Mouse (Mus musculus): ENCODE measurements around the gene Clip3. TPM values are rescaled to one million over a fixed set of nuclear protein-coding genes. Genes with fewer than 3 reads are reported as not detected.
A peak's percentile ranks its signal among the peaks of the same experiment; 100 is the strongest.

Clip3 gene
- total RNA-seq (2021): 100 to 1,000 TPM; 495 to 497 TPM

- intact Hi-C loops (cut with DNase I): loop anchor here (5.0 kb wide), 1 partner anchor 59 kb away; the partner anchor contains the start of genes Polr2i and Tbcb
Observed at GRCm38 (mm10) chr7:30291215-30292131, at the start of gene Clip3. Gene Clip3, plus strand, starts transcription at chr7:30291728.

GRCm38 (mm10) chr7:30251956-30252954, 39.3 kb upstream of the Clip3 start:
- intact Hi-C loops (cut with DNase I): no loop called here

More at GRCm38 (mm10) chr7:30291215-30292131, at the start of gene Clip3:
- peak; percentile 86 to 92 for DNase-seq (ENCODE audit: extremely low spot score in 1 of 2, low spot score in 2 of 2)

GRCm38 (mm10) chr7:30265041-30265440, 26.5 kb upstream of the Clip3 start:
- intact Hi-C loops (cut with DNase I): no loop called here
- DNase-seq (ENCODE audit: extremely low spot score in 1 of 2, low spot score in 2 of 2): no peak

More at GRCm38 (mm10) chr7:30251956-30252954, 39.3 kb upstream of the Clip3 start:
- DNase-seq (ENCODE audit: extremely low spot score in 1 of 2, low spot score in 2 of 2): peak in 1 of 2 experiments; percentile 69

GRCm38 (mm10) chr7:30265531-30265930, 26.0 kb upstream of the Clip3 start:
- DNase-seq (ENCODE audit: extremely low spot score in 1 of 2, low spot score in 2 of 2): no peak
- intact Hi-C loops (cut with DNase I): no loop called here

- no peak for DNase-seq (ENCODE audit: extremely low spot score in 1 of 2, low spot score in 2 of 2)
- intact Hi-C loops (cut with DNase I): no loop called here
Observed at GRCm38 (mm10) chr7:30265935-30266334, 25.6 kb upstream of the Clip3 start.

GRCm38 (mm10) chr7:30266780-30267179, 24.7 kb upstream of the Clip3 start:
- DNase-seq (ENCODE audit: extremely low spot score in 1 of 2, low spot score in 2 of 2): no peak
- intact Hi-C loops (cut with DNase I): no loop called here

- no peak for DNase-seq (ENCODE audit: extremely low spot score in 1 of 2, low spot score in 2 of 2)
- intact Hi-C loops (cut with DNase I): no loop called here
Observed at GRCm38 (mm10) chr7:30269641-30270040, 21.9 kb upstream of the Clip3 start.

- DNase-seq (ENCODE audit: extremely low spot score in 1 of 2, low spot score in 2 of 2): no peak
- intact Hi-C loops (cut with DNase I): no loop called here
Observed at GRCm38 (mm10) chr7:30274383-30274782, 17.1 kb upstream of the Clip3 start.

GRCm38 (mm10) chr7:30278911-30279310, 12.6 kb upstream of the Clip3 start:
- intact Hi-C loops (cut with DNase I): no loop called here
- no peak for DNase-seq (ENCODE audit: extremely low spot score in 1 of 2, low spot score in 2 of 2)

GRCm38 (mm10) chr7:30279536-30279935, 12.0 kb upstream of the Clip3 start:
- no peak for DNase-seq (ENCODE audit: extremely low spot score in 1 of 2, low spot score in 2 of 2)
- intact Hi-C loops (cut with DNase I): no loop called here

- intact Hi-C loops (cut with DNase I): no loop called here
- peak; percentile 91 to 94 for DNase-seq (ENCODE audit: extremely low spot score in 1 of 2, low spot score in 2 of 2)
Observed at GRCm38 (mm10) chr7:30279951-30280669, 11.4 kb upstream of the Clip3 start, which contains the start of the genes Thap8 and Wdr62. Gene Thap8, plus strand, starts transcription at chr7:30280094. Gene Wdr62, minus strand, starts transcription at chr7:30280419.

GRCm38 (mm10) chr7:30280670-30281138, 10.8 kb upstream of the Clip3 start:
- peak; percentile 88 to 94 for DNase-seq (ENCODE audit: extremely low spot score in 1 of 2, low spot score in 2 of 2)
- intact Hi-C loops (cut with DNase I): no loop called here

GRCm38 (mm10) chr7:30281522-30281921, 10.0 kb upstream of the Clip3 start:
- intact Hi-C loops (cut with DNase I): no loop called here
- DNase-seq (ENCODE audit: extremely low spot score in 1 of 2, low spot score in 2 of 2): no peak

GRCm38 (mm10) chr7:30282740-30283139, 8.8 kb upstream of the Clip3 start:
- intact Hi-C loops (cut with DNase I): no loop called here
- DNase-seq (ENCODE audit: extremely low spot score in 1 of 2, low spot score in 2 of 2): no peak

- intact Hi-C loops (cut with DNase I): no loop called here
- peak in 1 of 2 experiments; percentile 65 for DNase-seq (ENCODE audit: extremely low spot score in 1 of 2, low spot score in 2 of 2)
Observed at GRCm38 (mm10) chr7:30286701-30287410, 4.7 kb upstream of the Clip3 start.

- intact Hi-C loops (cut with DNase I): no loop called here
- DNase-seq (ENCODE audit: extremely low spot score in 1 of 2, low spot score in 2 of 2): no peak
Observed at GRCm38 (mm10) chr7:30288046-30288445, 3.5 kb upstream of the Clip3 start.

- no peak for DNase-seq (ENCODE audit: extremely low spot score in 1 of 2, low spot score in 2 of 2)
- intact Hi-C loops (cut with DNase I): no loop called here
Observed at GRCm38 (mm10) chr7:30289071-30289713, 2.3 kb upstream of the Clip3 start.
